Mouse (Mus musculus) myocyte (in vitro differentiated cells): ENCODE results near the gene Eif2s2. TPM values are rescaled to one million over a fixed set of nuclear protein-coding genes. Genes with fewer than 3 reads are reported as not detected.

Source experiments
- H3K27me3 ChIP-seq: one replicate; pipeline ENCODE4 v1.6.1; 2011; ENCODE audit not compliant: control insufficient read depth, insufficient read depth, insufficient read length
- H3K36me3 ChIP-seq: one replicate; pipeline ENCODE4 v1.6.1; 2011; ENCODE audit not compliant: control insufficient read depth, insufficient read depth
- H3K4me2 ChIP-seq: one replicate; pipeline ENCODE4 v1.6.1; 2011; ENCODE audit warnings: low read depth, control low read depth
- H3K4me3 ChIP-seq: one replicate; pipeline ENCODE4 v1.5.1; 2011; ENCODE audit warnings: mild to moderate bottlenecking, control low read depth, moderate library complexity
- H3K79me2 ChIP-seq: one replicate; pipeline ENCODE4 v1.6.1; 2011; ENCODE audit not compliant: control insufficient read depth, insufficient read depth
- H3ac ChIP-seq: one replicate; pipeline ENCODE4 v1.6.1; 2011; ENCODE audit not compliant: control insufficient read depth, insufficient read length
- CEBPB ChIP-seq: IDR thresholded peaks from 2 replicates; pipeline ENCODE4 v1.6.1; 2011; ENCODE audit warnings: mild to moderate bottlenecking, moderate library complexity; ENCODE audit not compliant: poor library complexity, insufficient read depth, severe bottlenecking
- E2F4 ChIP-seq: IDR thresholded peaks from one replicate; pipeline ENCODE4 v1.6.1; 2011; ENCODE audit warnings: mild to moderate bottlenecking, control low read depth, moderate library complexity; ENCODE audit not compliant: insufficient read depth
- MAX ChIP-seq: IDR thresholded peaks from one replicate; pipeline ENCODE4 v1.6.1; 2011; ENCODE audit warnings: low read depth, mild to moderate bottlenecking, control low read depth
- MYOG ChIP-seq, 3 experiments: IDR thresholded peaks; one replicate each; pipeline ENCODE4 v1.6.1; 2011; ENCODE audit warnings: control low read depth in 2 of 3, low read depth in 2 of 3, mild to moderate bottlenecking in 2 of 3; ENCODE audit not compliant: insufficient read length in 2 of 3, control insufficient read depth in 1 of 3, insufficient read depth in 1 of 3
- POLR2A ChIP-seq: IDR thresholded peaks from one replicate; pipeline ENCODE4 v1.6.1; 2011; ENCODE audit warnings: low read depth, mild to moderate bottlenecking, control low read depth, moderate library complexity; ENCODE audit not compliant: insufficient read length
- POLR2AphosphoS2 ChIP-seq: IDR thresholded peaks from one replicate; pipeline ENCODE4 v1.6.1; 2011; ENCODE audit warnings: low read depth, control low read depth; ENCODE audit not compliant: insufficient read length
- REST ChIP-seq: IDR thresholded peaks from one replicate; pipeline ENCODE4 v1.6.1; 2011; ENCODE audit warnings: mild to moderate bottlenecking, control low read depth, moderate library complexity; ENCODE audit not compliant: insufficient read depth, insufficient read length
- SRF ChIP-seq: IDR thresholded peaks from one replicate; pipeline ENCODE4 v1.6.1; 2011; ENCODE audit warnings: low read depth; ENCODE audit not compliant: control insufficient read depth, insufficient read length
- TCF12 ChIP-seq: IDR thresholded peaks from one replicate; pipeline ENCODE4 v1.6.1; 2011; ENCODE audit warnings: mild to moderate bottlenecking, control low read depth; ENCODE audit not compliant: poor library complexity, insufficient read depth, severe bottlenecking
- USF1 ChIP-seq: IDR thresholded peaks from one replicate; pipeline ENCODE4 v1.6.1; 2011; ENCODE audit warnings: low read depth, mild to moderate bottlenecking, control low read depth, moderate library complexity
- polyA plus RNA-seq: library from polyadenylated mRNA; unstranded; fragments of >200 nt; fragmentation: generic; extraction: Trizol; gene quantifications from one replicate; pipeline ENCODE4 v1.2.1, GENCODE M21; 2012; ENCODE audit warnings: missing spikeins

The Eif2s2 gene
- polyA plus RNA-seq, 1 experiment, result 143 TPM

DNA sequence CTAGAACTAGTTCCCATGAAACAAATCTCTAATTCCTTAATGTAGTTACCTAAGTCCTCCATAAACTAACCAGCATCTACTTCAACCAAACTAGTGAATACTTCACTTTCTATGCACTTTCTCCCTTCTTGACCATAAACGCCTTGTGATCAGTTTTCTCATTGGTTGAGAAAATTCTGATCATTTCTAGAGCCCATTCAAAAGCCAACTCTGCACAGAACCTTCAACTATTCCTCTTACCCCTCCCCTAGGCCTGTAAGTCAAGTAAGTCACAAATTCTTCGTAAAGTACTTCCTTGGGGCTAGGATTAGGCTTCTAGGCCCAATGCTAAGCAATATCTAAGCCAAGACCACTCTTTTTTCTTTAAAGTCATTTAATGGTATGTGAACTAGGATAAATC, 1.1 kb downstream of the Eif2s2 start:
- peak overlapping the region; percentile 64 for H3K4me2 ChIP-seq
- H3K36me3 ChIP-seq, result peaks cover 25% of the 10 kb centered on the region
- TF ChIP-seq REST, result no peak
- no peak for TF ChIP-seq MYOG (IDR thresholded peaks at IDR 0.05; ENCODE audit: control insufficient read depth in 1 of 3, insufficient read depth in 1 of 3, insufficient read length in 2 of 3, low read depth in 2 of 3)
- TF ChIP-seq POLR2AphosphoS2, result no peak
- TF ChIP-seq POLR2A, result no peak
- no peak for TF ChIP-seq CEBPB
- no peak for TF ChIP-seq TCF12
- no peak for TF ChIP-seq MAX
- TF ChIP-seq E2F4, result no peak
- no peaks in the 10 kb centered on the region for H3K27me3 ChIP-seq
- peak overlapping the region; percentile 100 for H3K4me3 ChIP-seq
- peaks cover 59% of the 10 kb centered on the region for H3K79me2 ChIP-seq
- H3ac ChIP-seq, result peak overlapping the region; percentile 88

DNA sequence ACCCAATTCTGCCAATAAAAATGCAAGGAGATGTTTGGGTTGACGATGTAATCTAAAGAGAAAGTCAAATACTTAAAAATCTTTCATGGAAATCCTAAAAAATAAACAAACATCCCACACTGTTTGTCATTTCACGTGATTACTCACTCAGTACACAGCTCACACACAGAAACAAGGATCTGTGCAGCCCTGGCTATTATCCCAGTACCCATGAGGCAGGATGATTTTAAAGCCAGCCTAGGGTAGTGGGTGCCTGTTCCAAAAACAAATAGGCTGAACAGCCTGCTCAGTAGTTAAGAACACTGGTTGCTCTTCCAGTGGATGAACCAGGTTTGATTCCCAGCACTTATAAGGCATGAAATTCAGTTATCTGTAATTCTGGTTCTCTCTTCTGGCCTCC, 16.1 kb downstream of the Eif2s2 start:
- TF ChIP-seq MAX (no peak), SRF (no peak), CEBPB (no peak)

DNA sequence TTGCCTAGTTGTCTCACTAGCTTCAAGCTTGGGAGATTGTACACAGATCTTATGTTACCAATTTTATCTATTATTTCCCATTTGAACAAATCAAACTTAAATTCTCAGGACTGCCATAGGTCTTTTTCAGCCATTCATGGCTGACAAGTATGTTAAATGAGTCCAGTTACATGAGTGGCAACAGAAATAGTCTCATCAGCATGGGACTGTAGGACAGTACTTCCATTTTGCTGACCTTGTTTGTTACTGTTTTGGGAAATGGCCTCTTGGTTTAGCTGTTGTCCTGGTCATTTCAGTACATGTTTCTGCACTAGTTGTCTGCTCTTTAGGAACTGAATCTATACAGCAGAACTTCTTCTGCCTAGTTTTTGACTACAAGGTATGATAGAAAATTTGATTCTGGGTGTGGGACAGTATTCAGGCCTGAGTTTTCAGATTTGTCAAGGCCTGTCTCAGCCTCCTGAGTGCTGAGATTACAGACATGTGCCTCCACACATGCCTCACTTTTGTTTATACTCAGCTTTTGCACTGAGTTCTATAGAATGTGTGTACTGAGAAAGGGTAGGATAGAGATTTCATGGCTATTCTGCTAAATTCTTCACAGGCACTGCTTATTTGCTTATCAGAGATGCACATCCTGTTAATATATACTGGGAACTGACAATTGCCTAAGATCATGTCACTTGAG, 22.6 kb downstream of the Eif2s2 start:
- H3ac ChIP-seq, result no peak overlapping the region
- TF ChIP-seq POLR2AphosphoS2, result peak; percentile 43
- TF ChIP-seq USF1, result no peak
- H3K4me2 ChIP-seq, result no peak overlapping the region
- peaks cover 83% of the 10 kb centered on the region for H3K36me3 ChIP-seq
- H3K4me3 ChIP-seq, result no peak overlapping the region
- H3K79me2 ChIP-seq, result no peaks in the 10 kb centered on the region
- no peaks in the 10 kb centered on the region for H3K27me3 ChIP-seq

More for the DNA sequence above, 16.1 kb downstream of the Eif2s2 start:
- H3K4me3 ChIP-seq, result no peak overlapping the region
- H3K36me3 ChIP-seq, result peaks cover 93% of the 10 kb centered on the region
- no peak overlapping the region for H3ac ChIP-seq
- H3K27me3 ChIP-seq, result no peaks in the 10 kb centered on the region
- no peak overlapping the region for H3K4me2 ChIP-seq
- peaks cover 49% of the 10 kb centered on the region for H3K79me2 ChIP-seq

DNA sequence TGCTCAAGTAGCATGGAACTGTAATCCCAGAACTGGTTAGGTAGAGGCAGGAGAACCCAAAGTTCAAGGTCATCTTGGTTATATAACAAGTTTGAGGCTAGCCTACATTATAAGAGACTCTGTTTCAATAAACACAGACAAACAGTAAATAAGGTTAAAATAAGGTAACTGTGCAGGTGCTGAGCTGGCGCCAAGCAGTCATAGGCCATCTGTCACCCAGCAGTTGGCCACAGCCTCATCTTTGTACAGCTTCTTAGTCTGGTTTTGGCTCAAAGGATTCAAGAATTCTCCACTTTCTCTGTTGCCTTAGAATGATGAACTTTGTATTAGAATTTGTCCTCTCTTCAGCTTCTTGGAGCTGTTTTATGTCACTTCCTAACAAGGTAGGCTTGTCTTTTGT, 24.6 kb downstream of the Eif2s2 start:
- Histone ChIP-seq H3K4me3 (no peak overlapping the region), H3K27me3 (no peaks in the 10 kb centered on the region), H3K79me2 (no peaks in the 10 kb centered on the region), H3K36me3 (peaks cover 63% of the 10 kb centered on the region), H3ac (no peak overlapping the region), H3K4me2 (no peak overlapping the region)
- TF ChIP-seq TCF12 (no peak), SRF (no peak), E2F4 (no peak), POLR2AphosphoS2 (peak; percentile 71)

DNA sequence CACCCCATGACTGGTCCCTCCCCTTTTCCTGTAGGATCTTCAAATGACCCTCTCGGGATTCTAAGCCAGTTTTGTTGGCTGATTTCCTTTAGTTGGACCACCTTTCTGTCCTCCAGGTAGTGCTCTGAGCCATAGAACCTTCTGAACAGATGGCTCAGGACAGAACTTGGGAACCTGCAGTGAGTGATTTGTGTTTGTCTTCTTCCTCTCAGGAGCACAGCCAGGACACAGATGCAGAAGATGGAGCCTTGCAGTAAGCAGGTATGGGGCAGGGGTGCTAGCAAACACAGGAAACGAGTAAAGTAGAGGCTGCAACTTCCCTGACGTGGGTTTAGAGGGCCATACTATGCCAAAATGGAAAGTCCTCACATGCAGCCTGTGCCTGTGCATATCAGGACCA, 27.0 kb downstream of the Eif2s2 start:
- H3ac ChIP-seq, result no peak overlapping the region
- H3K79me2 ChIP-seq, result peaks cover 4% of the 10 kb centered on the region
- H3K4me2 ChIP-seq, result no peak overlapping the region
- H3K27me3 ChIP-seq, result no peaks in the 10 kb centered on the region
- H3K4me3 ChIP-seq, result no peak overlapping the region
- TF ChIP-seq REST (no peak), MAX (no peak), SRF (no peak), POLR2A (no peak), USF1 (no peak), POLR2AphosphoS2 (peak; percentile 41)
- H3K36me3 ChIP-seq, result peaks cover 45% of the 10 kb centered on the region

DNA sequence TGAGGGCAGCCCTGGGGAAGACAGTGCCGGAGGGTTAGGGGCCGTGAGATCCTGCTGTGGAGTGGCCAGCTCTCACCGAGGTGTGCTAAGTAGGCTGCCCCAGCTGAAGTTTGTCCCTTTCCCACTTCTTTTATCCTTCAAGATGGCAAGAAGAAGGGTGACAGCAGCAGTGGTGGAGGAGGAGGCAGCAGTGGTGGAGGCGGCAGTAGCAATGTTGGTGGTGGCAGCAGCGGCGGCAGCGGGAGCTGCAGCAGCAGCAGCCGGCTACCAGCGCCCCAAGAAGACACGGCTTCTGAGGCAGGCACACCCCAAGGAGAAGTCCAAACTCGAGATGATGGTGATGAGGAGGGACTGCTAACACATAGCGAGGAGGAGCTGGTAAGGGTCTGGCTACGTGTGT, 29.1 kb downstream of the Eif2s2 start:
- peaks cover 4% of the 10 kb centered on the region for H3K79me2 ChIP-seq
- H3K36me3 ChIP-seq, result peaks cover 37% of the 10 kb centered on the region
- H3K27me3 ChIP-seq, result no peaks in the 10 kb centered on the region
- no peak overlapping the region for H3ac ChIP-seq
- TF ChIP-seq MAX, result no peak
- no peak for TF ChIP-seq POLR2A
- TF ChIP-seq SRF, result no peak
- no peak for TF ChIP-seq REST
- no peak for TF ChIP-seq POLR2AphosphoS2
- TF ChIP-seq CEBPB, result no peak
- TF ChIP-seq E2F4, result no peak
- no peak overlapping the region for H3K4me2 ChIP-seq
- H3K4me3 ChIP-seq, result no peak overlapping the region
